Mouse (Mus musculus) intestine, postnatal 0 days (tissue): ENCODE results near the gene Ctss. TPM values are rescaled to one million over a fixed set of nuclear protein-coding genes. Genes with fewer than 3 reads are reported as not detected.
"Not testable (repeated sequence)": the region's sequence is repeated elsewhere in the genome, so short reads cannot be mapped to it uniquely, and the experiment has no call there.

Source experiments
- ATAC-seq: fragments of 200-750 bp; cut with Nextera tagmentation; 2 replicates; pipeline ENCODE4 v1.8.0; 2017; ENCODE audit warnings: mild to moderate bottlenecking, moderate TSS enrichment, moderate library complexity
- H3K27ac ChIP-seq: fragments of 300-500 bp; sonication (generic); 2 replicates; pipeline ENCODE4 v1.5.1; 2014; ENCODE audit warnings: mild to moderate bottlenecking, low read depth, low read length, moderate library complexity
- H3K27me3 ChIP-seq: fragments of 300-500 bp; sonication (generic); replicated peaks from 2 replicates; pipeline ENCODE4 v1.6.1; 2014; ENCODE audit warnings: low read length, mixed read lengths; ENCODE audit not compliant: control insufficient read depth, insufficient read depth
- H3K36me3 ChIP-seq: fragments of 300-500 bp; sonication (generic); 2 replicates; pipeline ENCODE4 v1.6.1; 2014; ENCODE audit warnings: mild to moderate bottlenecking, moderate library complexity; ENCODE audit not compliant: control insufficient read depth, insufficient read depth
- H3K4me1 ChIP-seq: fragments of 300-500 bp; sonication (generic); replicated peaks from 2 replicates; pipeline ENCODE4 v1.6.1; 2014; ENCODE audit warnings: antibody characterized with exemption, low read length, mixed read lengths; ENCODE audit not compliant: control insufficient read depth, insufficient read depth
- H3K4me2 ChIP-seq: fragments of 300-500 bp; sonication (generic); replicated peaks from 2 replicates; pipeline ENCODE4 v1.6.1; 2014; ENCODE audit warnings: low read depth, mild to moderate bottlenecking, moderate library complexity
- H3K4me3 ChIP-seq: fragments of 300-500 bp; sonication (generic); 2 replicates; pipeline ENCODE4 v1.5.1; 2014; ENCODE audit warnings: low read depth, low read length
- H3K9ac ChIP-seq: fragments of 300-500 bp; sonication (generic); 2 replicates; pipeline ENCODE4 v1.6.1; 2014; ENCODE audit warnings: mild to moderate bottlenecking, low read depth, low read length
- H3K9me3 ChIP-seq: fragments of 300-500 bp; sonication (generic); 2 replicates; pipeline ENCODE4 v1.6.1; 2016; ENCODE audit warnings: mixed run types; ENCODE audit not compliant: control insufficient read depth
- CTCF ChIP-seq: sonication (generic); IDR thresholded peaks from 2 replicates; pipeline ENCODE4 v1.5.1; 2016; ENCODE audit warnings: low read depth, mild to moderate bottlenecking, control low read depth, antibody characterized with exemption, moderate library complexity
- WGBS: fragments of 180-500 bp; shearing (Covaris S2); extraction: QIAGEN DNeasy Blood & Tissue Kit; methylation state at CpG from one replicate; pipeline ENCODE4 v1.1.7; 2014; 5-methylcytosine and 5-hydroxymethylcytosine counted together
- polyA plus RNA-seq: library from polyadenylated mRNA; unstranded; fragments of >200 nt; fragmentation: Nextera tagmentation; extraction: Ambion mirVana; gene quantifications from 2 replicates; pipeline ENCODE4 v1.2.1, GENCODE M21; 2015

The Ctss gene
- polyA plus RNA-seq, 1 experiment from 2014 or later, result 202 TPM

GRCm38 (mm10) chr3:95526111-95526510 is 475 bp upstream of the Ctss start:
- Histone ChIP-seq H3K4me2 (no peak overlapping the region; the same call in 1 of the 2 replicates), H3K36me3 (no peaks in the 10 kb centered on the region; the same call in 1 of the 2 replicates), H3K4me3 (no peak overlapping the region), H3K4me1 (peaks cover 2% of the 10 kb centered on the region; the same call in 1 of the 2 replicates), H3K9me3 (no peaks in the 10 kb centered on the region), H3K27ac (peak overlapping the region; percentile 68; the same call in 1 of the 2 replicates), H3K27me3 (no peaks in the 10 kb centered on the region), H3K9ac (no peak overlapping the region)
- no peak for ATAC-seq
- no peak for TF ChIP-seq CTCF

DNA sequence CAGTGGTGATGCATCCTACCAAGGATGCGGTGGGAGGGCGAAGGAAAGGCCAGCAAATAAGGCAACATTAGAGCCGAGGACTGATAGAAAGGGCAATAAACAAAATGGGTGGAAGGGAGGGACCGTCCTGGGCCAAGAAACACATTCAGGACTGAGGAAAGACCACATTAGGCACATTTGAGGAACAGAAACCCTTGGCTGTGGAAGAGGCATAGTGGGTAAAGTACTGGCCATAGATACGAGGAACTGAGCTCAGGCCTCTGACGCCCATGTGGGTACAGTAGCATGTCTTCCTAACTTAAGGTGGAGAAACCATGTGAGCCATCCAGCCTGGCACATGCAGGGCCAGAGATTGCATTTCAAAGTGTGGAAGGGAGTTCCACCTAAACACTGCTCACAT is 3.2 kb downstream of the Ctss start:
- Histone ChIP-seq H3K4me3 (no peak overlapping the region), H3K36me3 (no peaks in the 10 kb centered on the region; the same call in 1 of the 2 replicates), H3K4me2 (no peak overlapping the region), H3K27me3 (no peaks in the 10 kb centered on the region), H3K27ac (no peak overlapping the region), H3K9me3 (no peaks in the 10 kb centered on the region), H3K4me1 (0 out of 2 replicates have a peak, but pooled peaks cover 2% of the 10 kb centered on the region), H3K9ac (no peak overlapping the region)
- no peak for ATAC-seq
- WGBS, result 83% methylated on average over 6 of the region's 6 CpGs
- TF ChIP-seq CTCF, result no peak

- H3K36me3 ChIP-seq, result no peaks in the 10 kb centered on the region; the same call in 1 of the 2 replicates
- no peak overlapping the region for H3K4me3 ChIP-seq
- no peaks in the 10 kb centered on the region for H3K9me3 ChIP-seq
- H3K27ac ChIP-seq, result no peak overlapping the region
- 96% methylated on average over 1 of the region's 1 CpGs for WGBS
- no peaks in the 10 kb centered on the region for H3K27me3 ChIP-seq
- no peak overlapping the region for H3K4me2 ChIP-seq
- ATAC-seq, result no peak
- H3K4me1 ChIP-seq, result no peaks in the 10 kb centered on the region
- TF ChIP-seq CTCF, result no peak
- H3K9ac ChIP-seq, result no peak overlapping the region
Observed at GRCm38 (mm10) chr3:95531025-95531424, 4.4 kb downstream of the Ctss start.

GRCm38 (mm10) chr3:95533364-95533763 is 6.8 kb downstream of the Ctss start:
- Histone ChIP-seq H3K27me3 (no peaks in the 10 kb centered on the region), H3K36me3 (no peaks in the 10 kb centered on the region; the same call in 1 of the 2 replicates), H3K9me3 (no peaks in the 10 kb centered on the region), H3K27ac (no peak overlapping the region), H3K9ac (no peak overlapping the region), H3K4me2 (no peak overlapping the region), H3K4me3 (no peak overlapping the region), H3K4me1 (no peaks in the 10 kb centered on the region)
- no peak for ATAC-seq
- WGBS, result 90% methylated on average over 5 of the region's 5 CpGs
- TF ChIP-seq CTCF, result 0 out of 2 replicates have a peak, but pooled peaks have one; percentile 18

DNA sequence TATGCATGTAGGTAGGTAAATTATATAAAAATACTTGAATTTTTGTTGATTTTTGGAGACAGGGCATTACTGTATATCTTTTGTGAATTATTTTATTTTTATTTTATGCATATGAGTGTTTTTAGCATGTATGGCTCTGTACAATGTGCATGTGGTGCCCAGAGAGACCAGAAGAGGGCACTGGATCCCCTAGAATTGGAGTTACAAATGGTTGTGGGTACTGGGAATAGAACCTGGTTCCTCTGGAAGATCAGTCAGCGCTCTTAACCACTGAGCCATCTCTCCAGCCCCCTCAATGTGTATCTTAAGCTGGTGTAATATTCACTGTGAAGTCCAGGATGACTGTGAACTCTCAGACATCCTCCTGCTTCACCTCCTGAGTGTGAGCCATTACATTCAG is 8.3 kb downstream of the Ctss start:
- Histone ChIP-seq H3K36me3 (peaks cover 12% of the 10 kb centered on the region), H3K4me1 (no peaks in the 10 kb centered on the region), H3K4me2 (no peak overlapping the region), H3K27ac (no peak overlapping the region), H3K4me3 (no peak overlapping the region), H3K9ac (no peak overlapping the region), H3K9me3 (no peaks in the 10 kb centered on the region), H3K27me3 (no peaks in the 10 kb centered on the region)
- ATAC-seq, result no peak
- 0 out of 2 replicates have a peak, but pooled peaks have one; percentile 2 for TF ChIP-seq CTCF
- WGBS, result 77% methylated on average over 1 of the region's 1 CpGs

DNA sequence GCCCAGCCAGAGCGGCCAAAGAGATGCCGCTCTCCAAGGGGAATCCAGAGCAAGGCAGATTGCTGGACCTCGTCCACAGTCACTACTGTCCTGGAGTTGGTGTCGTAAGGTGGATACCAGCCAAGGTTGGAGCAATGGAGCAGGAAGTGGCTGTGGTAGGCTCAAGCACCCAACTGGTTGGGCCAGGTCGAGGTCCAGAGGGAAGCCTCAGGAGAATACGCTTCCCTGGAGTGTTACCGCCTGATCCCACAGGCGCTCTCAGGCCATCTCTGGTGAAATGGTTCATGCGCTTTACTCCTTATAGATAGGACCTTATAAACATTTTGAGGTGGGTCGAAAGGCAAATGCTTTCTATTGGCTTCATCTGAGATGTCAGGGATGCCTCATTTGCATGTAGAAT is 12.3 kb downstream of the Ctss start:
- no peaks in the 10 kb centered on the region for H3K27me3 ChIP-seq
- H3K4me1 ChIP-seq, result no peaks in the 10 kb centered on the region
- ATAC-seq, result no peak
- no peak for TF ChIP-seq CTCF
- WGBS, result 84% methylated on average over 10 of the region's 10 CpGs
- no peak overlapping the region for H3K4me2 ChIP-seq
- no peak overlapping the region for H3K9ac ChIP-seq
- H3K36me3 ChIP-seq, result peaks cover 16% of the 10 kb centered on the region
- no peak overlapping the region for H3K4me3 ChIP-seq
- no peak overlapping the region for H3K27ac ChIP-seq
- H3K9me3 ChIP-seq, result no peaks in the 10 kb centered on the region

GRCm38 (mm10) chr3:95539837-95540236 is 13.3 kb downstream of the Ctss start:
- 91% methylated on average over 4 of the region's 4 CpGs for WGBS
- H3K4me3 ChIP-seq, result no peak overlapping the region
- no peak for TF ChIP-seq CTCF
- ATAC-seq, result no peak
- no peaks in the 10 kb centered on the region for H3K9me3 ChIP-seq
- peaks cover 16% of the 10 kb centered on the region for H3K36me3 ChIP-seq
- H3K9ac ChIP-seq, result no peak overlapping the region
- no peaks in the 10 kb centered on the region for H3K27me3 ChIP-seq
- no peak overlapping the region for H3K4me2 ChIP-seq
- H3K4me1 ChIP-seq, result no peaks in the 10 kb centered on the region
- no peak overlapping the region for H3K27ac ChIP-seq

- H3K4me1 ChIP-seq, H3K4me3 ChIP-seq, H3K9me3 ChIP-seq, ATAC-seq, H3K27ac ChIP-seq, H3K27me3 ChIP-seq, H3K4me2 ChIP-seq, H3K9ac ChIP-seq: not testable (repeated sequence)
- peaks cover 16% of the 10 kb centered on the region for H3K36me3 ChIP-seq
- 79% methylated on average over 2 of the region's 2 CpGs for WGBS
Observed at GRCm38 (mm10) chr3:95541186-95541585, 14.6 kb downstream of the Ctss start.
